Mouse (Mus musculus): ENCODE measurements at regions not wholly inside any gene's neighbourhood (a gene's known extent, or its start where the extent isn't known, plus 50 kb on each side); places are given as distances from the start of the nearest gene placed in this dataset.
"Not testable (repeated sequence)": the region's sequence is repeated elsewhere in the genome, so short reads cannot be mapped to it uniquely, and the experiment has no call there.

- peak in 1 of 2 experiments; percentile 51 for DNase-seq
These were observed 146.2 kb downstream of the Gm28710 start for GRCm38 (mm10) chr5:16937840-16938239.

- peak in 1 of 2 experiments; percentile 40 for DNase-seq
These were observed 155.8 kb downstream of the Gm28710 start for GRCm38 (mm10) chr5:16947430-16947829.

GRCm38 (mm10) chr5:16967735-16968134 lies 176.1 kb downstream of the Gm28710 start:
- DNase-seq, result no peak

- DNase-seq, result not testable (repeated sequence)
These were observed 177.2 kb downstream of the Gm28710 start for GRCm38 (mm10) chr5:16968817-16969216.

- peak; percentile 36 to 39 for DNase-seq
These were observed 181.7 kb downstream of the Gm28710 start for GRCm38 (mm10) chr5:16973206-16973896.

- DNase-seq, result no peak
These were observed 184.4 kb downstream of the Gm28710 start for GRCm38 (mm10) chr5:16976006-16976405.

DNA sequence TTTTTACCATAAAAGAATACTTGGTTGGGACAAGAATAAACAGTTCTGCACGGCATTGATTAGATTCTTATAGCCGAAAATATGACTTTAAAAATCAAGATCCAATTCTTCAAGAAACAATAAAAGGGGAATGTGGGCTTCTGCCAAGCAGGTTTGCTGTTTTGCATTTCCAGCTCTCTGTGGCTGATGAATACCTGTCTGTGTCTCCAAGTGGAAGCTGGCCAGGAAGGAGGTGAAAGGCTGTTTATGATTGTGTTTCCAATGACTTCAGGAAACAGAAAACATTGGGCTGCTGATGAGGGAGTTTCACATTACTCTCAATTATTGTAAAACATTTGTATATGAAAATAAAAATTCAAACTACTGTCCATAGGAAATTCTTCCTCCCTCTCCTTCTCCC lies 193.3 kb downstream of the Gm28710 start:
- no peak for DNase-seq

- no peak for DNase-seq
These were observed 199.9 kb downstream of the Gm28710 start for GRCm38 (mm10) chr5:16991518-16991917.

DNA sequence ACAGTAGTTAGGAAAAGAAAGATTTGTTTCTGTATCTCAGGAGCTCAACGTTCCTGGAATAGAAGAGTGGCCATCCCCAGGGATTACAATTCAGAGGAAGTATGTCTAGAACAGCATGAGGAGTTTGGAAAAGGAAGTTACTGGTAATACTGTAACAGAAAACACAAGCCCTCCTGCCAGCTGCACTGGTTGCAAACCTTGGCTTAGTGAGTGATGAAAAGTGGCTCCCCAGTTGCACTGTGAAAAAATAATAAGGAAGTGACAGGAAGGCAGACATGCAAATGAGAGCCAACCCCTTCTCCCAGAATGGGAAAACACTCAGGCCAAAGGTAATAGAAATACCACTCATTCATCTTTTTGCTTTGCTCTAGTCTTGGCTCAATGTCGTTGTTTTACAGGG lies 207.6 kb downstream of the Gm28710 start:
- DNase-seq, result peak; percentile 4 to 6

DNA sequence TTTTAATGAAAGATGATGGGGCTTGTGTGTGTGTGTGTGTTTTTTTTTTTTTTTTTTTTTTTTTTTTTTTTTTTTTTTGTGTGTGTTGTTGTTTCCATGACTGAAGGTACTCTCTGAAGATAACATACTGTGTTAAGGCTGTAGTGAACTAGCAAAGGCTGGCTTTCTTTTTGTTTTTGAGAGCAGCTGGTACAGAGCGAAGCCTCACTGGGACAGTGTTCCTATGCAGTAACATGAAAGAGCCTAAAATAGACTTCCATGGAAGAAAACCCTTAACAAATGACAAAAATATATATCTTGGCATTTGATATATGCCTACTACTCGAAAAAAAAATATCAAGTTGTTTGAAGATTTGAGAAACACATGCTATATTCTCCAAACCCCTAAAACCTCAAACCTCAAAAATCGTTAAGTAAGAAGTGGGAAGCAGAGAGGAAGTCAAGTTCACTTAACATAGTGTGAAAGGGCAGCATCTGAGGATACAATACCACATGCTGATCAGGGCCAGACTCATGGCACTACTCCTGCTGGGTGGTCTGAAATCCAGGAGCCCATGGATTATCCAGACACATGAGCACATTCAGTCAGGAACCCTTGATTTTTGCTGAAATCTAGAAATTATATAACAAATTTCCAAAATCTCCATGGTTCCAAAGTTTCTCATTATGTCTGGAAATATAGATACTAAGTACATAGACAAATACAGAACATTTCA lies 215.4 kb downstream of the Gm28710 start:
- DNase-seq, result no peak

- peak; percentile 7 to 40 for DNase-seq
These were observed 230.0 kb downstream of the Gm28710 start for GRCm38 (mm10) chr5:17021636-17022035.

DNA sequence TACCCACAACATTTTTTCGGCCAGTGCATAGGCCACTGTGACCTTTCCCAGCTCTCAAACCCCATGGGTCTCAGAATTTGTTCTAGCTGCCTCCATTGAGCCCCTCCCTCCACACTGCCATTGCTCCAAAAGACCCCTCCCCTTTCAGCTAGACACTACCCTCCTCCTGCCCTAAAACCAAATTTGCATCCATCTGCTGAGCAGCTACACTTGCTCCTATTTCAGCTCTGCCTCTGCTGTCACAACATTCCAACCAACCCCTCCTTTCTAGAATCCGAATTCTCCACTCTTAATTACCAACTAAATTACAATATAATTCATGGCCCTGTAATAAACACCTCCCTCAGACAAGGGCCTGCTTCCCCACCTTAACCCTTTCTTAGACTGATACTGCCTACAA lies 262.3 kb downstream of the Gm28710 start:
- DNase-seq, result no peak

- no peak for DNase-seq
These were observed 273.0 kb downstream of the Gm28710 start for GRCm38 (mm10) chr5:17064565-17064964.

GRCm38 (mm10) chr5:17080405-17080804 lies 288.8 kb downstream of the Gm28710 start:
- no peak for DNase-seq

- no peak for DNase-seq
These were observed 261.4 kb upstream of the Speer4f2 start for GRCm38 (mm10) chr5:17111556-17111955.

DNA sequence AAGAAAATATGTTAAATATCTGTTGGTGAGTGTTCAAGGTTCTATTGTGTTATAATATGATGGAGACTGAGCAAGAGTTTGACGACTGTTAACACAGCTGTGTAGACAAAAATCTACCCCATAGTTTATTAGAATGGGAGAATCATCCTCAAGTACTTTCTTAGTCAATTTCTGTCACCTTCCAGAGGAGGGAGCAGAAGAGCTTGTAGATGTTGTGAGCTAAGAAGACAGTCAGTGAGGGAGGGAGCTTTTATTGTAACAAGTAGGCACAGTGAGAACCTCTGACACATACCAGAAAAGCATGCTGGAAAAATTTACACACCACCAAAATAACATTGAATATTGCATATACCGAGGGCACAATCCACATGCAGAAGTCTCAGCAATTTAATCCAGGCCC lies 261.0 kb upstream of the Speer4f2 start:
- peak in 1 of 2 experiments; percentile 7 for DNase-seq

DNA sequence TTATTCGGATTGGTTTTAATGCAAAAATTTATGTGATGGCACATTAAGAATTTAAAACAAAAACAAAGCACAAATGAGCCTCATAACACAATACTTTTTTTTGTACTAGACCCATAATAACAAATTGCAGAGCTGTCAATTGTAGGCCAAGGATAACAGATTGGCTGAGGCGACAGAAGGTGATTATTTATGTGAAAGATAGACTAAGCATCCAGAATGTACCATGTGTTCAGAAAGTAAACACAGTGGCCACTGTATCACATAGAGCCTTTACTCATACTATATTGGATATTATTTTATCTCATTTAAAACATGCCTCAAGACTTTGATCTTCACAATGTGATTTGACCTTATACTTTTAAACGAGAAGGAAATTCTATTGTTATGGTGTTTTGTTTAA lies 257.9 kb upstream of the Speer4f2 start:
- no peak for DNase-seq

- peak in 1 of 2 experiments; percentile 6 for DNase-seq
These were observed 256.9 kb upstream of the Speer4f2 start for GRCm38 (mm10) chr5:17116072-17116471.

DNA sequence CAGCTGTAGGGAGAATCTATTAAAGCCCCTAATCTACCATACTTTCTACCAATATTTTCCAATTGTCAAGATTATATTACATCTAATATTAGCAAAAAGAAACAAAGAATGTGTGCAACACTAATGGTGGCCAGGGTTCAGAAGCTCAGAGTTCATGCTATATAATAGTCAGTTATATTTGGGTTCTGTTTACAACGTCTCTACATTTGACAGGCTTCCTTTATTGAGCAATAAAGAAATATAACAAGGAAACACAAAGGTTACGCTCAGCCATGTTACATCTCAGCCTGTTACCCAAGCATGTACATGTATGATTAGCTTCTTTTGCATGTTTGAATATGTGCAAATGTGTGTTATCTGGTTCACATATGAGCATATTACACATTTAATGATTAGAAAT lies 247.7 kb upstream of the Speer4f2 start:
- no peak for DNase-seq

DNA sequence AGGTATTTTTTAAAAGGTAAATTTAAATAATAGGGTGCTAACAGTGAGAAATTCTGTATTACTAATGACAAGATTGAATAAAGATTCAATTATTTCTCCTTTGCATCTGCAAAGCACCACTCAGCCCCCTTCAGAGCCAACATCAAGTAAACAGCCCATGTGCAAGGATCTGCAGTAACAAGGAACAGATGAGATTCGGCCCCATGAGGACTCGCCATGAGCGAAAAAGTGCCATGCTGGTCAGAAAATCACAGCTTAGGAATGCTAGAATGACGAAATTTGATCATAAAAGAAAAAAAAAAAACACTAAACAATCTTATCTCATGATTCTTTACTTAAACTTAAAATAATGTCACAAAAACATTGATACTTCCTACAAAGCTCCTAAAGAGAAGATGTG lies 245.5 kb upstream of the Speer4f2 start:
- DNase-seq, result no peak

GRCm38 (mm10) chr5:17135489-17135888 lies 237.5 kb upstream of the Speer4f2 start:
- peak; percentile 3 to 12 for DNase-seq

DNA sequence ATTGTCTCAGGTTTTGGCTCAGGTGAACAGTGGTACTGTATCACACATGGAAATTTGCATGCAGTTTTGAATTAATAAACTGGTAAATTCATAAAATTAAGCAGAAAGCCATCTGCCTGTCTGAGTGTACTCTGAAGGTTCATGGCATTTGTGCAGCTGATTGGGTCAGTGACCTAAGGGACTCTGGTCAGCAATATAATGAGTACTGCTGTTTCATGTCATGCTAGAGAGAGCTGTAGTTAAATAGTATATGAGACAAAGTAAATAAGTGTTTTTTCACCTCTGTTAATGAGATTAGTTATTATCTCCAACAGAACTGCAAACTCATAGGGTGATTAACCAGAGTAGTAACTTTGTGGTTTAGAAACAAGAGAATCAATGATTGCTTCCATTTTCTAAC lies 231.4 kb upstream of the Speer4f2 start:
- no peak for DNase-seq

GRCm38 (mm10) chr5:17174562-17174961 lies 198.4 kb upstream of the Speer4f2 start:
- no peak for DNase-seq

- no peak for DNase-seq
These were observed 196.2 kb upstream of the Speer4f2 start for GRCm38 (mm10) chr5:17176771-17177170.

All from heart, adult 18-20 months (tissue).